Mouse (Mus musculus): ENCODE results near the gene Gm4027.
"Not testable (repeated sequence)": the region's sequence is repeated elsewhere in the genome, so short reads cannot be mapped to it uniquely, and the experiment has no call there.

DNA sequence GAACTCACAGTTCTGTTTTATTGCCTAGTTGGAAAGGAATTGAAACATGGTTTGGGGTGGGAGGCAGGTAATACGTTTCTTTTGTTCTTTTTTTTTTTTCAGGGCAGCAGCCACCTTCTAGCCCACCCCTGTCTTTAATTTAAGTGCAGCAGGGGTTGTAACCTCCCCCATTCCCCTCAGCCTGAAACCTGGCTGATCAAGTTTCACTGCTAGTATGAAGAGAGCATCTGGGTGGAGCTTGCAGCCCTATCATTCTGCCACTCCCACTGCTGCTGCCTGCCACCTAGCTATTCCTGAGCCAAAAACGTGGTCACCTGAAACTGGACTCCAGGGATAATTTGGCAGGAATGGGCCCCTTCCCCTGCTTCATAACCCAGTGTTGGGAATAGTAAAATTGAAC is 17.3 kb upstream of the Gm4027 start:
- TF ChIP-seq CTCF (conservative IDR thresholded peaks at IDR 0.05; ENCODE audit: insufficient read depth, insufficient read length, low read depth, low read length); POLR2A (IDR thresholded peaks at IDR 0.05; ENCODE audit: low read depth, low read length): not testable (repeated sequence)
